Mouse (Mus musculus) midbrain, embryonic 10.5 days (tissue): ENCODE measurements at regions not wholly inside any gene's neighbourhood (a gene's known extent, or its start where the extent isn't known, plus 50 kb on each side); places are given as distances from the start of the nearest gene placed in this dataset. TPM values are rescaled to one million over a fixed set of nuclear protein-coding genes. Genes with fewer than 3 reads are reported as not detected.

ENCODE experiments used
- DNase-seq: peaks from one replicate; pipeline ENCODE4 v3.0.0-alpha.2; 2017; ENCODE audit warnings: low spot score
- H3K27ac ChIP-seq: fragments of 300-500 bp; sonication (generic); replicated peaks from 2 replicates; pipeline ENCODE4 v1.5.1; 2016; ENCODE audit warnings: mild to moderate bottlenecking
- H3K27me3 ChIP-seq: fragments of 300-500 bp; sonication (generic); 2 replicates; pipeline ENCODE4 v1.6.1; 2016; ENCODE audit warnings: low read depth, mild to moderate bottlenecking; ENCODE audit not compliant: poor library complexity, severe bottlenecking
- H3K36me3 ChIP-seq: fragments of 300-500 bp; sonication (generic); 2 replicates; pipeline ENCODE4 v1.6.1; 2016; ENCODE audit warnings: mild to moderate bottlenecking, moderate library complexity
- H3K4me1 ChIP-seq: fragments of 300-500 bp; sonication (generic); 2 replicates; pipeline ENCODE4 v1.6.1; 2016
- H3K4me3 ChIP-seq: fragments of 300-500 bp; sonication (generic); 2 replicates; pipeline ENCODE4 v1.5.1; 2016; ENCODE audit warnings: mild to moderate bottlenecking, moderate library complexity
- H3K9me3 ChIP-seq: fragments of 300-500 bp; sonication (generic); replicated peaks from 2 replicates; pipeline ENCODE4 v1.6.1; 2016; ENCODE audit warnings: mild to moderate bottlenecking
- WGBS: fragments of 180-500 bp; shearing (Covaris S2); methylation state at CpG from one replicate; pipeline ENCODE4 v1.1.7; 2016; 5-methylcytosine and 5-hydroxymethylcytosine counted together
- microRNA counts: library from miRNA; unstranded; fragments of <30 nt; microRNA quantifications from one replicate; lab custom pipeline; 2017
- microRNA-seq: library from miRNA; unstranded; fragments of <30 nt; microRNA quantifications from one replicate; pipeline ENCODE4, GENCODE M21; 2017

DNA sequence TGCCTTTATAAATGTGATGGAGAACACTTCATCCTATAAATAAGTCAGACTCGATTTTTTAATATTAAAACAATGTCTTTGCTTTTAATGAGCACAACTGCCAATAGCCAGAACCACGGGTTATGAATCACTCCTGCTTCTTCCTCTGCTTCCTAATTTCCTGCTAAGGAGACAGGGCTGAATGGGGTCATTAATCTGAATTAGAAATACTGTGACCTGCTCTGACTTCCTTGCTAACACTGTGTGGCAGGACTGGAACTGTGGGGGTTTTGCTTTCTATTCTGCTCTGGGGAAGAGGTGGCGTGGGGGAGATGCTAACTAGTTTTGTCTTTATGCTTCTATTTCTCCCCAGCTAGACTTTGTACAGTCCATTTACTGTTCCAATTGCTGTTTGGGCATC, 52.6 kb upstream of the Ccdc85a start:
- Histone ChIP-seq H3K27me3 (no peaks in the 10 kb centered on the region), H3K9me3 (no peaks in the 10 kb centered on the region), H3K27ac (no peak overlapping the region), H3K4me1 (peaks cover 4% of the 10 kb centered on the region), H3K4me3 (no peak overlapping the region), H3K36me3 (no peaks in the 10 kb centered on the region)
- 78% methylated on average over 3 of the region's 3 CpGs for WGBS
- no peak for DNase-seq

MicroRNAs in the stretch of these regions (microRNA counts, 519-probe panel; counts per million panel counts)
- microRNA mmu-miR-216a (lab: Ali Mortazavi, UCI) (not detected), microRNA mmu-miR-216b (lab: Ali Mortazavi, UCI) (5,700 counts per million, percentile 43 among the panel's probes with 10 or more counts), microRNA mmu-miR-217 (lab: Ali Mortazavi, UCI) (not detected)

Small RNA genes in the stretch of these regions (microRNA-seq; reads per million reads assigned to microRNA genes)
- gene Mir216a: 117 reads per million, percentile 53 among the genes with 10 or more reads in this experiment
- not detected for gene Mir216b
- gene Mir216c: not detected
- 335 reads per million, percentile 65 among the genes with 10 or more reads in this experiment for gene Mir217
